Mouse (Mus musculus) forebrain, embryonic 13.5 days (tissue): ENCODE results near the gene Pou2f2. TPM values are rescaled to one million over a fixed set of nuclear protein-coding genes. Genes with fewer than 3 reads are reported as not detected.
"Not testable (repeated sequence)": the region's sequence is repeated elsewhere in the genome, so short reads cannot be mapped to it uniquely, and the experiment has no call there.

Experiments used
- ATAC-seq: fragments of 200-750 bp; cut with Nextera tagmentation; 2 replicates; pipeline ENCODE4 v1.8.0; 2017
- H3K27ac ChIP-seq: fragments of 300-500 bp; sonication (generic); 2 replicates; pipeline ENCODE4 v1.5.1; 2015; ENCODE audit warnings: inconsistent platforms, mild to moderate bottlenecking, moderate library complexity
- H3K27me3 ChIP-seq: fragments of 300-500 bp; sonication (generic); 2 replicates; pipeline ENCODE4 v1.6.1; 2015; ENCODE audit warnings: mild to moderate bottlenecking, inconsistent platforms
- H3K36me3 ChIP-seq: fragments of 300-500 bp; sonication (generic); 2 replicates; pipeline ENCODE4 v1.6.1; 2015; ENCODE audit warnings: mild to moderate bottlenecking, inconsistent platforms; ENCODE audit not compliant: poor library complexity, severe bottlenecking
- H3K4me1 ChIP-seq: fragments of 300-500 bp; sonication (generic); 2 replicates; pipeline ENCODE4 v1.6.1; 2015; ENCODE audit warnings: inconsistent platforms
- H3K4me2 ChIP-seq: fragments of 300-500 bp; sonication (generic); 2 replicates; pipeline ENCODE4 v1.6.1; 2015; ENCODE audit warnings: inconsistent platforms, mild to moderate bottlenecking, moderate library complexity
- H3K4me3 ChIP-seq: fragments of 300-500 bp; sonication (generic); 2 replicates; pipeline ENCODE4 v1.5.1; 2015; ENCODE audit warnings: mild to moderate bottlenecking, inconsistent platforms
- H3K9ac ChIP-seq: fragments of 300-500 bp; sonication (generic); 2 replicates; pipeline ENCODE4 v1.6.1; 2015; ENCODE audit warnings: mild to moderate bottlenecking, inconsistent platforms
- H3K9me3 ChIP-seq: fragments of 300-500 bp; sonication (generic); replicated peaks from 2 replicates; pipeline ENCODE4 v1.6.1; 2016; ENCODE audit warnings: inconsistent platforms
- WGBS: fragments of 180-500 bp; shearing (Covaris S2); methylation state at CpG from one replicate; pipeline ENCODE4 v1.1.7; 2015; 5-methylcytosine and 5-hydroxymethylcytosine counted together
- microRNA-seq: library from miRNA; unstranded; fragments of <30 nt; microRNA quantifications from one replicate; pipeline ENCODE4, GENCODE M21; 2016
- polyA plus RNA-seq: library from polyadenylated mRNA; unstranded; fragments of >200 nt; fragmentation: Nextera tagmentation; extraction: Ambion mirVana; gene quantifications from 2 replicates; pipeline ENCODE4 v1.2.1, GENCODE M21; 2015

Gene Pou2f2
- polyA plus RNA-seq, 1 experiment from 2014 or later: 22.2 TPM

DNA sequence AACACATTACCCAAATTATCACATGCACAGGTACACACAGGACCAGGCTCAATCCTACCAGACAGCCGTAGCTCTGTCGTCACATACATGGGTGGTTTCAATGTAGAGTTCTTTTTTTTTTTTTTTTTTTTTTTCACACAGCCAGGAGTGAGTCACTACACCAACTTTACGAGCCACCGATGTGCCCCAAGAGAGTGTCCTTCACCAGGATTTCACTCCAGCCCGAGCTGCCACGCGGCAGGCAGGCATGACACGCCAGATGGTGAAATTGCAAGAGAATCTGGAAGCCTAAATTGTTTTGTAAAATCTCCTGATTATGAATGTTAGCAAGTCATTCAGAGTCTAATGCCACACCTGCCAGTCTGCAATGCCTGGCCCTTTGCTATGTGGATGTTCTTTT lies 132.2 kb downstream of the Pou2f2 start:
- H3K4me3 ChIP-seq: no peak overlapping the region
- 85% methylated on average over 8 of the region's 8 CpGs for WGBS
- ATAC-seq: no peak
- H3K9me3 ChIP-seq: no peaks in the 10 kb centered on the region
- H3K4me1 ChIP-seq: no peaks in the 10 kb centered on the region
- H3K9ac ChIP-seq: no peak overlapping the region
- no peak overlapping the region for H3K4me2 ChIP-seq
- H3K27me3 ChIP-seq: no peaks in the 10 kb centered on the region
- peaks cover 97% of the 10 kb centered on the region for H3K36me3 ChIP-seq
- no peak overlapping the region for H3K27ac ChIP-seq

DNA sequence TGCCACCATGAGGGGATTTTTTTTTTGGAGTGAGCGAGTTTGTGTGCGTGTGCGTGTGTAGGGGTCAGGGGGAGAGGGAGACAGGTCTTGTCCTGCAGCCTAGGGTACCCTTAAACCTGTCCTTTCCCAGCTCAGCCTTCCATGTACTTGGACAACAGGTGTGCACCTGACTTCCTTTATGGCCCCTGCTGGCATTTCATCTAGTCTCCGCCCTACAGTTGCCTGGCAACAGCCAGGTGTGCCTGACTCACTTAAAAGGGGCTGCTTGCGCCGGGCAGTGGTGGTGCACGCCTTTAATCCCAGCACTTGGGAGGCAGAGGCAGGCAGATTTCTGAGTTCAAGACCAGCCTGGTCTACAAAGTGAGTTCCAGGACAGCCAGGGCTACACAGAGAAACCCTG lies 134.9 kb downstream of the Pou2f2 start:
- not testable (repeated sequence) for H3K4me3 ChIP-seq, H3K4me2 ChIP-seq, H3K27ac ChIP-seq, H3K4me1 ChIP-seq, H3K9me3 ChIP-seq, H3K27me3 ChIP-seq, H3K9ac ChIP-seq, ATAC-seq
- 91% methylated on average over 7 of the region's 7 CpGs for WGBS
- peaks cover 99% of the 10 kb centered on the region for H3K36me3 ChIP-seq

DNA sequence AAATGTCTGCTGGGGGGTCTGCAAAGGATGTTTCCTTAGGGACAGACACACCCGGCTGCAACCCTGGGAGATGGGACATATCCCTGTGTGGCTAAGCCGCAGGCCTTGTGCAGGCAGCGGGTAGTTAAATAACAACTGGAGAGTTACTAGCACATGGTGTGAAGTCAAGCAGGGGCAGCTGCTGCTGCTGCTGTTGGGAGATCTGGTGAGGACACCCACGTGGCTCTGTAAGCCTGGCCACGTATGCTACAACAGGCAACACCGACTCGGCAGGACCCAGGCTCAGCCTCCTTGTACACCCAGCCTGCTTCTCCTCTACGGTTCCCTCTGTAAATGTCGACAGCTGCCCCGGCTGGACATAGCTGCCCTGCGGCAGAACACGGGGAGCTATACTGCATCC lies 137.6 kb downstream of the Pou2f2 start:
- WGBS: 91% methylated on average over 12 of the region's 12 CpGs
- Histone ChIP-seq H3K4me1 (no peaks in the 10 kb centered on the region), H3K27me3 (no peaks in the 10 kb centered on the region), H3K36me3 (peaks cover 98% of the 10 kb centered on the region), H3K27ac (no peak overlapping the region), H3K4me3 (no peak overlapping the region), H3K4me2 (no peak overlapping the region), H3K9me3 (no peaks in the 10 kb centered on the region), H3K9ac (no peak overlapping the region)
- no peak for ATAC-seq

Small RNA genes lying within 50 kb of the gene (microRNA-seq; reads per million reads assigned to microRNA genes)
- gene Mir6537: not detected
- not detected for gene Mir7048

Other genes starting within 250 kb of the Pou2f2 start
- gene Gm4881, start 235.2 kb downstream of the Pou2f2 start, polyA plus RNA-seq: 0.43 and 1.0 TPM in 2 replicates
- 128 and 138 TPM in 2 replicates for gene Rabac1, start 207.0 kb downstream of the Pou2f2 start, polyA plus RNA-seq
- gene Atp1a3, start 173.8 kb downstream of the Pou2f2 start, polyA plus RNA-seq: 95.0 and 107 TPM in 2 replicates
- gene Grik5, start 107.4 kb downstream of the Pou2f2 start, polyA plus RNA-seq: 12.8 and 14.7 TPM in 2 replicates
- gene Zfp574, start 107.2 kb downstream of the Pou2f2 start, polyA plus RNA-seq: 33.5 and 38.1 TPM in 2 replicates
- 11.0 and 12.5 TPM in 2 replicates for gene Dedd2, start 40.9 kb upstream of the Pou2f2 start, polyA plus RNA-seq
- gene Zfp526, start 41.7 kb upstream of the Pou2f2 start, polyA plus RNA-seq: 2.0 and 2.1 TPM in 2 replicates
- gene Gsk3a, start 58.1 kb upstream of the Pou2f2 start, polyA plus RNA-seq: 11.2 and 12.9 TPM in 2 replicates
- 5.5 and 5.8 TPM in 2 replicates for gene Erf, start 71.0 kb upstream of the Pou2f2 start, polyA plus RNA-seq
- gene Cic, start 88.0 kb upstream of the Pou2f2 start, polyA plus RNA-seq: 45.9 and 47.0 TPM in 2 replicates
- gene Pafah1b3, start 118.3 kb upstream of the Pou2f2 start, polyA plus RNA-seq: 513 and 525 TPM in 2 replicates
- 0.93 and 1.6 TPM in 2 replicates for gene Prr19, start 121.7 kb upstream of the Pou2f2 start, polyA plus RNA-seq
- 14.1 and 16.4 TPM in 2 replicates for gene Tmem145, start 126.4 kb upstream of the Pou2f2 start, polyA plus RNA-seq
- 14.2 and 16.6 TPM in 2 replicates for gene Megf8, start 137.4 kb upstream of the Pou2f2 start, polyA plus RNA-seq
- gene Cnfn, start 190.0 kb upstream of the Pou2f2 start, polyA plus RNA-seq: not detected in 2 replicates
- 10.6 and 11.9 TPM in 2 replicates for gene Lipe, start 219.0 kb upstream of the Pou2f2 start, polyA plus RNA-seq
- gene Cxcl17, start 233.2 kb upstream of the Pou2f2 start, polyA plus RNA-seq: 0.40 and 0.45 TPM in 2 replicates